Mouse (Mus musculus): ENCODE measurements around the gene Cog4.

DNA sequence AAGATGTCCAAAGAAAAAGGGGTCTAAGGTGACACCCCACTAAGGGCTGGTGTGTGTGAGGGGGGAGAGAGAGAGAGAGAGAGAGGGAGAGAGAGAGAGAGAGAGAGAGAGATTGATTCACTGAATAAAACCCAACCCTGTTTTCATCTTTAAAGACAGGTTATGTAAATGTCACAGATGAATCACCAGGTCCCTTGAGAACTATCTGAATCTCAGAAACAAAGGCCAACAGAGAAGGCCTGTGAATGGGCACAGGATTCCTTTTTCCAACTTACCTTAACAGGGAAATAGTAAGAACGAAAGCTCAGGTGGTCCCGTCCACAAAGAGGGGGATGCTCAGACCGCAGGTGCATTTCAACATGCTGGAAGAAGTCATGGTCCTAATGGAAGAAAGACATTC, 35.3 kb upstream of the Cog4 start:
- TF ChIP-seq GATA1 (IDR thresholded peaks at IDR 0.05; ENCODE audit: borderline replicate concordance, low read length) (no peak), FLI1 (IDR thresholded peaks at IDR 0.05; ENCODE audit: low read length) (no peak)

All from megakaryocyte, embryonic 14.5 days (primary cell).